Mouse (Mus musculus): ENCODE results near the gene Fau.
A peak's percentile ranks its signal among the peaks of the same experiment; 100 is the strongest.

The Fau gene

DNA sequence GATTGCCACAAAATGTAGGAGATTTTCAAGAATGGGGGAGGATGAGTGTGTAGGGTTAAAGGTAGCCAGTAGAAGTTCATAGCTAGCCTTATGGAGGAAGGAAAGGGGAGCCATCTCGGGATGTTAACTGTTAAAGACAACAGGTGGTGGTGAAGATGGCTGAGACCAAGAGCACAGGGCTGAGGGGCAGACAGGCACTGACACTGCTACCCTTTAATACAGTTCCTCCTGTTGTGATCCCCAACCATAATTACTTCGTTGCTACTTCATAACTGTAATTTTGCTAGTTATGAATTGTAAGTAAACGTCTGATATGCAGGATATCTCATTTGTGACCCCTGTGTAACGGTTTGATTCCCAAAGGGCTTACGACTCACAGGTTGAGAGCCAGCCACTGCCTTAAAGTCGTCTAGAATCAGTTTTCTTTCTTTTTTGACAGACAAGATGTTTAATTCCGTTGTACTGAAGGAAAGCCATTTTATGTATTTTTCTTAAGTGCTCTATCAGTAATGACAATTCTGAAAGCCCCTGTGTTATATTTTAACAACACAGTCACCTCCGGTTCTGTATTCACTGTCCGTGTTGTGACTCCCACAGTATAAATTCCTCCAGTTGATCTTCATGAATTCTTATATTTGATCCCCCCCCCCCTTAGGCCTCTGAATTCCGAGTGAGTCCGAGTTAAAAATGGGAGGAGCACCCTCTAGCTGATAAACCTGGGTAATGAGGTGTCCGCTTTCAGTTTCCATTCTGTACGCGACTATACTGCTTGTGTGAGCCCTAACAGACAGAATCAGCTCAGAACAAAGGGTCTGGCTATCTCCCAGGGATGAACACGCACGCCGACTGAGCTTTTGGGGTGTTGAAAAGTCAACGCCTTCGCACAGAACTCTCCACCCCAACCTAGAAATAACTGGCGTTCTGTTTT, 12.0 kb upstream of the Fau start:
- DNase-seq (ENCODE audit: low spot score in 2 of 2): peak in 1 of 2 experiments; percentile 59

DNA sequence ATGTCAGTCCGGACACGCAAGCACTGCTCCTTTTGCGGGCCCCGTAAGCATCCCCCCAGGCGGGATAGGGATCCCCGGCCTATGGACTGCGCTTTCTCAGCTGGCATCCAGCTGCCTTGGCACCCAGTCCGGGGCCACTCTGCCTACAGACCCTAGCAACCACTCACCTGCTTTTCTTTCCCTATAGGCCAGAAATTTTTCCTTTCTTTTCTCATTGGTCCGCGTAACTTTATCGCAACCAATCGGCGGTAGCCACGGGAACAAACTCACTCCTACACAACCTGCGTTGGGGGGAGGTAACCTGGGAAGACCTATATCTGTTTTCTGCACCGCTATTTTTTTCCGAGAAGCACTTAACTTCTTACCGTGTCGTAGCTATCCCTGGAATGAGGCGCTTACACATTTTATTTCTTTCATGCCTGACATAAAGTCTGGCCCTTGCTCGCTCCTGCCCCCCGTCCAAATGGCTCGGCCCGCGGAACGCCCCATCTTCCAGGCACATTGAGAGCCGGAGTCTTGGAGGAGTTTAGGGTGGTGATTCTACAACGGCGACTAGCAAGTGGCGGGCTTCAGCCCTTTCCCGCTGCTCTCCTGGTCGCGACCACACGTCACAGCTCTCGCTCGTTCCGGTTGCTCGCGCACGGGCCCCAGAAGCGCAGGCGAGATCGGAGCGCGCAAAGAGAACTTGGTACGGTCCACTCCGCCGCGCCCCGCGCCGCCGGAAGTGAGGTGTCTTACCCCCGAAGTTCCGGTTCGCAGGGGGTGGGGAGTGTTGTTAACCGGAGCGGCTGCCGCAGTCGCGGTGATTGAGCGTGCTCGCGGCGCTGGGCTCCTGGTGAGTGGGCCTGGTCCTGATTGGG, 11.1 kb upstream of the Fau start, which contains the start of gene Syvn1:
Syvn1 (plus strand) TSS at position 283 of the 860 bp plus-strand sequence.
- DNase-seq (ENCODE audit: low spot score in 2 of 2): peak; percentile 90 to 95

DNA sequence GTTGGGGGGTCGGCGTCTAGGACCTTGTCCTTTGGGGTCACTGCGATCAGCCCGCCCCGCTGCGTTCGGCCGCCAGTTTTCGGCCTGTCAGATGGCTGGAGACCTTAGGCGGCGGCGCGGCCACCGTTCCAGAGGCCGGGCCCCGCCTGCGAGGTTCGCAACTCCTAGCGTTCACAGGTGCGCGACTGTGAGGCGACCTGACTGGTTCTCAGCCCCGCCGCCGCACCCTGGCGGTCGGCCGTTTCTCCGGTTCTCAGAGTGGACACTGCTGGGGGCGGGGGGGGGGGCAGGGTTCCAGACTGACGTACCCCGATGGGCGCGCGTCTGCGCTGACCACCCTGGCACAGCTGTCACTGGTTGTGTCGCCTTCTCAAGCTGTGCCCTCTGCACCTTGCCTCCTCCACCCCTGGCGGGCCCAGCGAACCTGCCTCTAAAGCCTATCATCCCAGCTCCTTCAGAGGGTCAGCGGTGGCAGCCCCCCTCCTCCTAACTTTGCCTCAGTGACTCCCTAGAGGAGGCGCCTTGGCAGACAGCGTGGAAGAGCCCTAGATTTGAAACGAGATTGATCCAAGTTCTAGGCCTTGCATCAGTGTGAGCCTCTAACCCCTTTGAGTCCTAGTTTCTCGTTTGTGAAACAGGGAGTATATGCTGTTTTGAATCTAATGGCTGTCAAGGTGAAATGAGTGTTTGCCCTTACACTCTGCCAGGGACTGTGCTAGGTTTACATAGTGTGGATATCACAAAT, 10.3 kb upstream of the Fau start:
- peak in 1 of 2 experiments; percentile 74 for DNase-seq (ENCODE audit: low spot score in 2 of 2)

DNA sequence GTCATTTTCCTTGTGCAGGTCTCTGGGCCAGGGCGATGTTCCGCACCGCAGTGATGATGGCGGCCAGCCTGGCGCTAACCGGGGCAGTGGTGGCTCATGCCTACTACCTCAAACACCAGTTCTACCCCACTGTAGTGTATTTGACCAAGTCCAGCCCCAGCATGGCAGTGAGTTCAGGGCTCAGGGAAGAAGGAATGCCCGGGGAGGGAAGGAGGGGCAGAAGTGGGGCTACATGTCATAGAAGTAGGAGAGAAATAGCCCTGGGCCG, 9.8 kb upstream of the Fau start:
- peak in 1 of 2 experiments; percentile 67 for DNase-seq (ENCODE audit: low spot score in 2 of 2)

DNA sequence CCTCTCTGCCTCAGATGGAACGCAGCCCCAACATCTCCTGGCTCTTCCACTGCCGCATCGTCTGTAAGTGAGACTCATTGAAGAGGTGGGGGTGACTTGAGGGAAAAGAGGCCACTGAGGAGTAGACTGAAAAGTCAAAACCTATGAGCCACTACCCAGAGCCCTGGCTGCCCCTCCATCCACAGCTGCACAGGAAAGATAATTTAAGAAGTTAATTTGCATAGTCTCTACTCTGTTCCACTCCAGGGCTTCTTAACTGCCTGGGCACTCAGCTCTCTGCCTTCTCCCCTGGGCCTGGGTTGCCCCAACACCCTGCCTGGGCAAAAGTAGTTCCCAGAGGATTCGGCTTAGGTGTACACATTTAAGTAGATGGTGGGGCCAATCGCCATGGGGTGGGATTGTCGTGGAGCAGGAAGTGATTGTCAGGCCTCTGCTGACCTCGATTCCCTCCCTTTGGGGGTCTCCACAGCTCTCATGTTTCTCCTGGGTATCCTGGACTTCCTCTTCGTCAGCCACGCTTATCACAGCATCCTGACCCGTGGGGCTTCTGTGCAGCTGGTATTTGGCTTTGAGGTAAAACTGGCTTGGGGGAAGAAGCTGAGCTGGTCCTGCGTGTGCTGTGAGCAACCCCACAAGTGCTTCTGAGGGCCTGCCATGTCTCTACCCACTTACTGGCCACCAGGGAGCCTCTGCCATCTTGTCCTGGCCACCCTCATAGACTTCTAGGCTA, 8.8 kb upstream of the Fau start:
- peak in 1 of 2 experiments; percentile 50 for DNase-seq (ENCODE audit: low spot score in 2 of 2)

DNA sequence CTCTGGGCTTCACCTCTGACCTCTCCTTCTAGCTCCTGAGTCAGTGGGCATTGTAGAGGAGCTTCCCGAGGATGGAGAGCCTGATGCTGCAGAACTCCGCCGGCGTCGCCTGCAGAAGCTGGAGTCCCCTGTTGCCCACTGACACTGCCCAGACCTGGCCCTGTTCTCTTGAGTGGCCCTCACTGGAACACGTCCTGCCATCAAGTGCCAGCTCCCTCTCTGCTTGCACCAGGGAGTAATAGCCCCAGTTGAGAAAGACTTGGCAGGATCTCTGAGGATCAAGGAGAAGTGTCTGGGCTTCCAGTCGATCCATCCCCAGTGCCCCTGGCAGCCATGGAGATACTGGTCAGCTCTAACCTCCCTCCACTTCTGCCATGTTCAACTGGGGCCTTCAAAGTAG, 5.1 kb upstream of the Fau start:
- DNase-seq (ENCODE audit: low spot score in 2 of 2): no peak

DNA sequence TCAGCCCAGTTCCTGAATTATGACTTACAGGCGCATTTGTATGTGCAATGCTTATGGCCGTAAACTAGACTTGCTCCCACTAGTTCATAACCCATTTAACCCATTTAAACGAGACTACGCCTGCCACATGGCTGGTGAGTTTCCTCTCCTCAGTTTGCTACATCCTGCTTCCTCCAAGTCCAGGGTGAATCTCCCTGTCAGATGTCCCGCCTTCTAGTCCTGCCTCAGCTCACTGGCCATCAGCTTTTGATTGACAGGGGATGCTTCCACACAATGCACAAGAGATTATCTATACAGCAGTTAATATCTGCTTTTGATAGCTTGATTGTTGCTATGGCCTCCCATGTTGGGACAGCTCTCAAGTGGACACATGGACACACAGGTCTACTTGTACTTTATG, 3.3 kb upstream of the Fau start:
- no peak for DNase-seq (ENCODE audit: low spot score in 2 of 2)

DNA sequence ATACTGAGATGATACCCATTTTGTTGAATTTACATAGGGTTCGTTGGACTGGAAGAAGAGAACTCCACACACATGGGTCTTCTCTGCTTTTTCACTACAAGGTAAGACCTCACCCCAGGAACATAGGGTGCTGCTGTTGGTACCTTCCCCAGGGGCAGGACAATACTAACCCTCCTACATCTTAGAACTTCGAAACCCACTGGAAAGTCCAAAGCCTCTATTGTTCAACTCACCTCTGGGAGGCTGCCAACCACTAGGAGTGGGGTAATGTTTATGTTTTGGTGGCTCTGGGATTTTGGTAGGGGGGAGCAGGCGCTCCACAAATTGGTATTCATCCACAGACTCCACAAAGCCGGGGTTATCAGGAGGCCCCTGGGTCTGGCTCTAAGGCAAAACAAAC, 948 bp upstream of the Fau start:
- no peak for DNase-seq (ENCODE audit: low spot score in 2 of 2)

DNA sequence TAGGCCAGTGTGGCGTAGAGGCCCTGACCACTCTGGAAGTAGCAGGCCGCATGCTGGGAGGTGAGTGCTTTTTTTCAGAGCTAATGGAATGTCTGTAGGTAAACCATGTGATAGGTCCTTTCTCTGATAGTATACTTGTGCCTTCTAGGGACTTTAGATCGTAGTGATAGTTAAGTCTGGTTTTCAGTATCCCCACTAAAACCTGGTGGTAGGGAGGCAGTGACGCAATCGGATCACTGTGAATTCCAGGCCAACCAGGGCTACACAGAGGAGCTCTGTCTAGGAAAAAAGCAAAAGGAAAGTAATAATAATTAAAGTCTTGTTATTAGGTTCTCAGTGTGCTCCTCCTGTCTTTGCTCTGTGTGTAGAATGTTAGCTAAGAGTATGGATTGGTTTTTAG, 869 bp downstream of the Fau start:
- no peak for DNase-seq (ENCODE audit: low spot score in 2 of 2)

DNA sequence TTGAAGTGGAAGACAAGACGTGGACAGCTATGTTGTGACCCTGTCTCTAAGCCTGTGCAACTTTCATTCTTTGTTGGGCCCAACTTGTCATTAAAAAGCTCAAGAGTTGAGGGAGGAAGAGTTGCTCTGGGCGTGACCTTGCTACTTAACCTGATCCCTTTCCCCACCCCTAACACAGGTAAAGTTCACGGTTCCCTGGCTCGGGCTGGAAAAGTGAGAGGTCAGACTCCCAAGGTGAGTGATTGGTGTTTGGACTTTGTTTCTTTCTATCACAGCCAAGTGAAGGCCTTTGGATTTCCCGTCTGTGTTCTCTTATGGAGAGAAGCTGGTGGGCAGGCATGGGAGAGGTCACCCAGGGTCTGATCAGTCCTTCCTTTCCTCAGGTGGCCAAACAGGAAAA, 1.3 kb downstream of the Fau start:
- DNase-seq (ENCODE audit: low spot score in 2 of 2): no peak

DNA sequence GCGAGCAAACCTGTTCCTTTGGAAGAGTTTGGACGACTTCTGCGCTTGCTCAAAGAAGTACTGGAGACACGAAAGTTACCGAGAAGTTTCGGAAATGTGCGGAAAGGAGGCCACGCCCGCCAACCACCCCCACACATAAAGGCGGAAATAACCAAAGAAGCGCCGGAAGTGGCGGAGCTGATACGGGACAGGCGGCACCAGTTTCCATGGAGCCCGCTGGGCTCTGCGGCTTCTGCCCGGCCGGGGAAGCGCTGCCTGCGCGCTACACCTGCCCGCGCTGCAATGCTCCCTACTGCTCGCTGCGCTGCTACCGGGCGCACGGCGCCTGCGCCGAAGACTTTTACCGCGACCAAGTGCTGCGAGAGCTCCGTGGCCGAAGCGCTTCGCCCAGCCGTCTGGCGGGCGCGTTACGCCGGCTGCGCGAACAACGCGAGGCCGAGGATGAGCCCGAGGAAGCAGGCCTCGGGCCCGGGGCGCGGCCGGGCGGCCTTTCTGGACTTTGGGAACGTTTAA, 3.4 kb downstream of the Fau start, which contains the start of gene Znhit2:
Znhit2 (plus strand) TSS at position 172 of the 513 bp plus-strand sequence.
- peak; percentile 90 to 93 for DNase-seq (ENCODE audit: low spot score in 2 of 2)

DNA sequence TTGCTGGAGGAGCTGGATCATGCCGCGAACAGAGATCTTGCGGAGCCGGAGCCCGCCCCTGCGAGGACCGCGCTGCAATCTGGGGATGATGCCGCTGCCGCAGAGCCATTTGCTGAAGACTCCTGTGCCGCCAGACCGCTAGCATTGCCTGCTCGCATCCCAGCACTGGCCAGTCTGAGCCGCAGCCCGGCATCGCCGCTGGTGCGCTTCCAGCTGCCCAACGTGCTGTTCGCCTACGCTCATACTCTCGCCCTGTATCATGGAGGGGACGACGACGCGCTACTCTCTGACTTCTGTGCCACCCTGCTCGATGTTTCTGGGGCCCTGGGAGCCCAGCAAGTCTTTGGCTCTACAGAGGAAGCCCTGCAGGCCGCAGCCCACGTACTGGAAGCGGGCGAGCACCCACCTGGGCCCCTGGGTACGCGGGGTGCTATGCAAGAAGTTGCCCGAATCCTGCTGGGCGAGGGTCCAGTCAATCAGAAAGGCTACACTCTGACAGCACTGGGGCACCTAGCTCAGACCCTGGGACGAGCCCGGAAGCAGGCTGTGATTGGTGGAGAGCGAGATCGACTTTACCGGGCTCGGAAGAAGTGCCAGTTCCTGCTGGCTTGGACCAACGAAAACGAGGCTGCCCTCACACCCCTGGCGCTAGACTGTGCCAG, 4.1 kb downstream of the Fau start:
- peak; percentile 60 to 82 for DNase-seq (ENCODE audit: low spot score in 2 of 2)

DNA sequence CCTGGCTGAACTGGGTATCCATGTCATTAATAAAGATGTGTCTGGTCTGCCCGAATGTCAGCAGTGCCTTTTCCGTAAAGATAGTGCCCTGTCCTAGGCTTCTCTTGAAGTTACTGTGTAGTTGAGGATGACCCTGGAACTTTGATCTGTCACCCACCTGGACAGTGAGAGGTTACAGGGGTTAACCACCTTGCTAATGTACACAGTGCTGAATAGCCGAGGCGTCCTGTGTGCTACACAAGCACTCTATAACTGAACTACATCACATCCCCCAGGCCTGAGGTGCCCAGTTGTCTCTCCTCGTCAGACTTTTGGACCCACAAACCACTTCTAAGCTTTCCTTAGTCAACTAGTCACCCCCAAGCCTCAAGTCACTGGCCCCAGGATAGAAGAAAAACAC, 4.8 kb downstream of the Fau start:
- no peak for DNase-seq (ENCODE audit: low spot score in 2 of 2)

DNA sequence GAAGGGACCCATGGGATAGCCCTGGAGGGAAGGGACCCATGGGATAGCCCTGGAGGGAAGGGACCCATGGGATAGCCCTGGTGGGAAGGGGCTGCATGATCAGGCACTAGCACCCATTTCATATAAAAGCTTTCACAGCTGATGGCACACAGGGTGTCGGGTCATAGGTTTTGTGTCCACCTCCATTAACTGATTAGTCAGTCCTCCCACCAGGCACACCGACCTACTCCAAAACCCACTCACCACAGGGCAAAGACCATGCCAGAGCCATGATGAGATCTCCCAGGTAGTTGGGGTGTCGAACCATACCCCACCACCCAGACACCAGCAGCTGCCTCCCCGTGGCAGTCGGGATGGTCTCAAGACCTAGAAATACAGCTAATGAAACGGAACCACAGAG, 5.4 kb downstream of the Fau start:
- DNase-seq (ENCODE audit: low spot score in 2 of 2): no peak

DNA sequence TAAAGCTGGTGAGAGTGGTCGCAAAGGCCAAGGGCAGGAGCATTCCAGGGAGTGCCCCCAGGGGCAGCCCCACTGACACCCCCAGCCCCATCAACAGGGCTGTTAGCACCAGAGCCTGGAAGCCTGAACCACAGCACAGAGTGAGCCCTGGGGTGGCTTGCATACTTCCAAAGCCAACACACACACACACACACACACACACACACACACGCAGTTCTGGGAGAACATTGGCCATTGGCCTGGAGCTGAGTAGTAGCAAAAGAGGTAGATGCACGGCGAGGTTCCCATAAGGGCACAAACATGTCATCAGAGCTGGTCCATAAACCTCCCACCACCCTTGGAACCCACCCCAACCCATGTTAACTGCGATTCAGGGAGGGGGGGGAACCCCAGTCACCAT, 8.9 kb downstream of the Fau start:
- peak in 1 of 2 experiments; percentile 64 for DNase-seq (ENCODE audit: low spot score in 2 of 2)

DNA sequence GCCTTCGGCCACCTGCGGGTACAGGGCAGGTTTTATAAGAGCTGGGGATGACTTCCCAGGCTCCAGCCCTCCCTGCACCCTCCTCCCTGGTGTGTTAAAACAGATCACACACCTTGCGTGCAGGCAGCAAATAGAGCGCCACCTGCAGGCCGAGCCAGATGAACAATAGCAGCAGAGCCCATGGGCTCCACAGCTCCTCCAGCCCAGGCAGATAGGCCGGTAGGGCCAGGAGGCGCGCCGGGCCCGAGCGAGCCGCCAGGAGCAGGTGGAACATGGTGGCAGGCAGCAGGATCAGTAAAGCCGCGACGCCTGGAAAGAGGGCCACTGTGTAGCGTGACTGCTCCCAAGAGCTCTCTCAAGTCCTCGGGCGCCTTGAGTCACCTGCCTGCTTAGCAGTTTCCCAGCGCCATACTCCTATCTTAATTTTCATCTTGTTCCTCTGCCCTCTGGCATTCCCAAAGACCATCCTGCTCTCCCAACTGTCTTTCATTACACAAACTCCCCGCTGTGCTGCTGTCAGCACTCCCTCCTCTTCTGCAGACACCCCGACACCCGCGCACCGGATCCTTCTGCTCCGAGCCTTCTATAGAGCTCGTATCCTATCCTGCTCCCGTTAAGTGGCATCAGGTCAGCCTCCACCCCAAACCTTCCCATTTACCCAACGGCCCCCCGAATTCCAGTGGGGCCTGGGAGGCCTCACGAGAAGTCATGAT, 9.5 kb downstream of the Fau start:
- DNase-seq (ENCODE audit: low spot score in 2 of 2): peak; percentile 87 to 96

DNA sequence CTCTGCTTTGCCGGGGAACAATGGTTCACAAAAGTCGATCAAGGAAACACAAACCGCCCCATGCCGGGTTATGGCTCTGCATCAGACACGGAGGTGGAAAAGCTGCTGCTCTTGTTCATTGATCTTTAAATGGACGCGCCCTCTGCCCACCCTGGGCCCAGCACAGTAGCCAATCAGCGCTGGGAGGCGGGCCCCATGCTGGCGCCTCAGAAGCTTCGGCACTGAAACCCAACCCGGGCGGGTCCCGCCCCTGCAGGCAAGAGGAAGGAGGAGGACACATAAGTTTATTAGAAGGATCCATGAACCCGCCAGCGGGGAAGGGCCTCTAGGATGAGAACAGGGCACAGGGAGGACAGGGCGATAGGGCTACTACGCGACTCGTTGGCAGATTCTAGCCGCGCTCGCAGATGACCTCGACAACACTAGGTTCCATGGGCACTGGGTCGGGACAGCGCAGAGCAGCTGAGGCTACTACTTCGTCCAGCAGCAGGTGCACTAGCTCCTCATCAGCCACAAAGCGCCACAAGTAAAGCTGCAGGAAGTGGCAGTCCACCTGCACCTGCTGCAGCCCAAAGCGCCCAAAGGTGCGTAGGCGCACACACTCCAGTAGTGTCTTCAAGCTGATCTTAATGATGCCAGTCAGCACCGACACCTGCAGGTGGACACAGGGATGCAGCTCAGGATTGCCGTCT, 10.2 kb downstream of the Fau start, which contains the start of gene Tm7sf2:
Tm7sf2 (minus strand) TSS at position 650 of the 692 bp plus-strand sequence.
- peak; percentile 90 to 93 for DNase-seq (ENCODE audit: low spot score in 2 of 2)

DNA sequence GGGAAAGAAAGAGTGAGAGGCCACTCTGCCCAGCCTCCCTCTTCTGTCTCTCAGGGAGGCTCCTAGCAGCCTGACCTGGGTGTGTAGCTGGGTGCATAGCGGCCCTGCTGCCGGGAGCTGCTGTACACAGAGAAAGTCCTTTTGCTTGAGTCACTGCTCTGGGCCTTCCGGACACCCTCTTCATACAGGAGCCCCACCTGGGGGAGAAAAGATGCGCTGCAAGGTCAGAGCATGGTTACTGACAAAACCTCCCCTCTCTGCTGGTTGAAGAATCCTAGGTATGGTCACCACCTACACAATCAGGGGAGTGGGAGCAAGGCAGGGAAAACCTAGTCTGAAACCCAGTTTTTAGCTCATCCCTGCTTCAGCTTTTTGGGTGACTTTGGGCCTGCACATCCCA, 11.3 kb downstream of the Fau start:
- DNase-seq (ENCODE audit: low spot score in 2 of 2): peak in 1 of 2 experiments; percentile 74

DNA sequence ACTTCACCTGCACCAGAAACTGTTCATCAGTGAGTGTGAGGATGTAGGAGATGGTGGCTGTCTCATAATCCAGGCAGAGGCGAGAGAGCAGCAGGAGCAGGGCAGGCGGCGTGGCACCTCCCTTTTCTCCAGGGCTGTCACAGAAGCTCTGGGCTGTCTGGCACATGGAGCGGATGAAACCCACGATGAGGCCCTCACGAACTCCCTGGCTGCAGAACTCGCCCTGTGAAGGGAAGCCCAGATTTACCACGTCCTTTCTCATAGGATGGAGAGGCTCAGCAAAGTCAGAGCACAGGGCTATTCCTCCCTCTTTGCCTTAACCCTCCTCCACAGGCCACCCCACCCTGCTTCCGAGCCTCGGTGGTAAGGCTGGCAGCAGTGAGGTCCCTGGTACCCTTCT, 12.2 kb downstream of the Fau start:
- DNase-seq (ENCODE audit: low spot score in 2 of 2): no peak
